In the genomic region with DNA sequence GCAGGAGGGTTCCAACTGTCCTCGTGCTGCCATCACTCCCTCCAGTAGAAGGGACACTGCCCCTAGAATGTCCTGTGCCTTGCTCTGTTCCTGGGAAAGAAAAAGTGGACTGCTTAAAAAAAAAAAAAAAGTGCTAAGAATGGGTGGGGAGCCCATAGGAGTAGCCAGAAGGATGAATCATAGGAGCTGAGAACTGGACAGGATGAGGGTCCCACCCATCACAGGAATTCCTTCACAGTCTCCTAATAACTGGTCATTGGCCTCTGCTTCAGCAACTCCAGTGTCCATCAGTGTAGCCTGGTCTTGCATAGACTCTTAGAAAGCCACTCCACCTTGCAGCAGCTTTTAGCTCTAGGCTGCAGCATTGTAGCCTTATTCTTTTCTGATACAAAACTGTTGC, we compare ENCODE assay signal across 33 mouse cellular contexts. TPM values are rescaled to one million over a fixed set of nuclear protein-coding genes. Genes with fewer than 3 reads are reported as not detected.
DNase-seq lines count a peak whose midpoint lies in the region; TF ChIP-seq lines count a peak whose summit lies in the region.
"Had no signal": no experiment of that assay in that cellular context is flagged by ENCODE, and none has a peak within 500 bp of the region (broad histone marks: within the 10 kb centered on the region; RNA-seq: fewer than 3 reads in every experiment).

No protein-coding gene starts in this region.

- no peaks in the 10 kb centered on the region for H3K27me3 ChIP-seq in cerebellum, adult 2 months (ENCODE audit: control insufficient read depth, insufficient read depth, low read length)
- H3K27me3 ChIP-seq: embryonic facial prominence, embryonic 13.5 days; hindbrain, embryonic 13.5 days; limb, embryonic 15.5 days; midbrain, embryonic 15.5 days had no signal

- no peak overlapping the region for H3K4me3 ChIP-seq in cerebellum, adult 2 months (replicated peaks; ENCODE audit: insufficient read depth, low read depth, low read length)
- H3K4me3 ChIP-seq: embryonic facial prominence, embryonic 13.5 days; erythroblast, embryonic 14.5 days; heart, embryonic 12.5 days; hindbrain, embryonic 13.5 days; limb, embryonic 10.5 days; limb, embryonic 15.5 days; midbrain, embryonic 10.5 days; midbrain, embryonic 15.5 days had no signal

- H3K27ac ChIP-seq in cerebellum, adult 2 months (ENCODE audit: insufficient read depth, low read length) = no peak overlapping the region
- H3K27ac ChIP-seq: embryonic facial prominence, embryonic 13.5 days; hindbrain, embryonic 13.5 days; kidney, postnatal 0 days; limb, embryonic 15.5 days; liver, embryonic 14.5 days; midbrain, embryonic 10.5 days; midbrain, embryonic 15.5 days had no signal

- DNase-seq in heart, adult 11 months = peak; percentile 97
- DNase-seq in heart, postnatal 36 days = no peak
- DNase-seq in 3134 (ENCODE audit: extremely low read depth, insufficient read length, low spot score) = peak; percentile 74
- peak; percentile 47 for DNase-seq in Muller cell, postnatal 12 days (ENCODE audit: inconsistent ontology term)
- peak; percentile 76 for DNase-seq in skeletal muscle tissue, adult 2 months (ENCODE audit: low read depth, low spot score)
- no peak for DNase-seq in left cerebral cortex, adult 18-20 months (ENCODE audit: low spot score in 2 of 2)
- no peak for DNase-seq in cerebellum, adult 2 months
- DNase-seq: cerebellum, adult 11 months; cerebellum, adult 9-11 months; gastrocnemius, postnatal 10 days; heart, postnatal 10 days; kidney, adult 8-10 months; kidney, postnatal 4 days; lung, adult 2 months; lung, postnatal 14 days; right cerebral cortex, adult 18-20 months; thymus, adult 2 months; thymus, postnatal 4 days had no signal

- TF ChIP-seq CTCF in cerebellum, adult 2 months (IDR thresholded peaks at IDR 0.05; ENCODE audit: borderline replicate concordance, insufficient read depth, low read depth, low read length) = no peak

- intact Hi-C loops in heart, postnatal 36 days (cut with DNase I) = no loop called here

- no peak for TF ChIP-seq POLR2A in cerebellum, adult 2 months (IDR thresholded peaks at IDR 0.05; ENCODE audit: borderline replicate concordance, insufficient read depth, low read length)

- no peaks in the 10 kb centered on the region for H3K4me1 ChIP-seq in cerebellum, adult 2 months (ENCODE audit: control insufficient read depth, insufficient read depth, low read length)
- H3K4me1 ChIP-seq: embryonic facial prominence, embryonic 13.5 days; heart, embryonic 12.5 days; limb, embryonic 15.5 days; midbrain, embryonic 15.5 days had no signal

- 65% methylated on average over 1 of the region's 1 CpGs for WGBS in cerebellum, adult 2 months

RNA-seq across cellular contexts. Expression of a gene that starts 6.5 kb away (rescaled TPM):
- total RNA-seq in heart, postnatal 36 days (2021) = 1 to 10 TPM; 2.1 to 2.5 TPM
- 10 to 100 TPM; 39.9 to 47.0 TPM for total RNA-seq in left cerebral cortex, adult 18-20 months (2021)
- 60.1 and 71.4 TPM in 2 replicates for polyA plus RNA-seq in cerebellum, adult 2 months (2012; rRNA removed)
- total RNA-seq: common myeloid progenitor, adult 5-6 weeks; granulocyte monocyte progenitor cell, adult 5-6 weeks; megakaryocyte progenitor cell, adult 5-6 weeks; neutrophil, adult 5-6 weeks had no signal
- polyA plus RNA-seq: erythroblast, embryonic 14.5 days; G1E had no signal

RNA-seq across cellular contexts. Expression of a gene that starts 7.9 kb away (rescaled TPM):
- total RNA-seq in heart, postnatal 36 days (2021) = under 1 TPM in 1 of 2 experiments, not detected in 1; 0.25 TPM
- 1 to 10 TPM; 3.7 to 6.0 TPM for total RNA-seq in left cerebral cortex, adult 18-20 months (2021)
- polyA plus RNA-seq in cerebellum, adult 2 months (2012; rRNA removed) = 15.8 and 19.6 TPM in 2 replicates
- total RNA-seq: common myeloid progenitor, adult 5-6 weeks; G1E; granulocyte monocyte progenitor cell, adult 5-6 weeks; heart, postnatal 10 days; megakaryocyte progenitor cell, adult 5-6 weeks; neutrophil, adult 5-6 weeks had no signal
- polyA plus RNA-seq: erythroblast, embryonic 14.5 days; G1E had no signal

RNA-seq across cellular contexts. Expression of a gene that starts 8.8 kb away (rescaled TPM):
- 1 to 10 TPM; 2.3 to 2.6 TPM for total RNA-seq in heart, postnatal 36 days (2021)
- 10 to 100 TPM; 54.8 to 67.2 TPM for total RNA-seq in left cerebral cortex, adult 18-20 months (2021)
- 94.4 and 97.2 TPM in 2 replicates for polyA plus RNA-seq in cerebellum, adult 2 months (2012; rRNA removed)

RNA-seq across cellular contexts. Expression of a gene that starts 8.9 kb away (rescaled TPM):
- 10 to 100 TPM; 10.5 to 12.4 TPM for total RNA-seq in heart, postnatal 36 days (2021)
- total RNA-seq in left cerebral cortex, adult 18-20 months (2021) = 10 to 100 TPM; 27.6 to 30.2 TPM
- 38.6 and 41.2 TPM in 2 replicates for polyA plus RNA-seq in cerebellum, adult 2 months (2012; rRNA removed)

RNA-seq across cellular contexts. Expression of a gene that starts 33.3 kb away (rescaled TPM):
- total RNA-seq in heart, postnatal 36 days (2021) = 10 to 100 TPM; 27.9 to 30.2 TPM
- total RNA-seq in left cerebral cortex, adult 18-20 months (2021) = 100 to 1,000 TPM; 320 to 327 TPM
- polyA plus RNA-seq in cerebellum, adult 2 months (2012; rRNA removed) = 123 and 137 TPM in 2 replicates
- total RNA-seq: common myeloid progenitor, adult 5-6 weeks; granulocyte monocyte progenitor cell, adult 5-6 weeks; megakaryocyte progenitor cell, adult 5-6 weeks; neutrophil, adult 5-6 weeks had no signal

Comparison
In these comparisons a context has a peak if more than half of its experiments do, and no peak if none do; other contexts are left out.
1. DNase-seq: peak in heart, adult 11 months (single experiment), 3134 (single experiment), Muller cell, postnatal 12 days (single experiment) and skeletal muscle tissue, adult 2 months (single experiment); none in heart, postnatal 36 days (0 of 2), left cerebral cortex, adult 18-20 months (0 of 2) and cerebellum, adult 2 months (0 of 2).
2. RNA of a gene that starts 6.5 kb away (total RNA-seq): 39.9 to 47.0 TPM in left cerebral cortex, adult 18-20 months; 2.1 to 2.5 TPM in heart, postnatal 36 days; every median in the first group is over 10 times any median in the second.
3. RNA of a gene that starts 8.8 kb away (total RNA-seq): 54.8 to 67.2 TPM in left cerebral cortex, adult 18-20 months; 2.3 to 2.6 TPM in heart, postnatal 36 days; every median in the first group is over 10 times any median in the second.